Mouse (Mus musculus): ENCODE data around the gene Fbln7. TPM values are rescaled to one million over a fixed set of nuclear protein-coding genes. Genes with fewer than 3 reads are reported as not detected.
A peak's percentile ranks its signal among the peaks of the same experiment; 100 is the strongest.

Fbln7 gene
- polyA plus RNA-seq, 1 experiment from 2014 or later: 1.2 TPM

GRCm38 (mm10) chr2:128838611-128839010 lies 24.2 kb upstream of the Fbln7 start:
- WGBS: 96% methylated on average over 3 of the region's 3 CpGs
- no peak for DNase-seq (ENCODE audit: low spot score)
- Histone ChIP-seq H3K36me3 (peaks cover 77% of the 10 kb centered on the region), H3K4me1 (no peaks in the 10 kb centered on the region), H3K27ac (no peak overlapping the region), H3K27me3 (ENCODE audit: low read depth, poor library complexity, severe bottlenecking) (no peaks in the 10 kb centered on the region), H3K9me3 (replicated peaks) (no peaks in the 10 kb centered on the region), H3K4me3 (no peak overlapping the region)

DNA sequence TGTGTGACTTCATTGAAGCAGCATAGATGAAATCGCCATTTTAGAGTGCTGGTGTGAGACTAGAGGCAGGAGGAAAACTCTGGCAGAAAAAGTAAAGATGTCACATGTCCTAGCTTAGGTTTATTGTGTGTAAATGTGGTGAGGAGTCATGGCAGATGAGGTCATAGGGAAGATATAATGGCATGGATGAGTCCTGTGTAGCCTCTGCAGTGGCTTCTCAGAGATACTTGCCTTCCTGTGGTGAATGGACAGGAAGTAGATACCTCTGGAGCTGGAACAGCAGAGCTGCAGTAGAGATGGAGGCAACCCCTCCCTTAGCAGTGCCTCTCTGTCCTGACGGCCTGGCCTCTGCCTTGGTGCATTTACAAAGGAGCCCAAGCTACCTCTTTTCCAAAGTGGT lies 23.3 kb upstream of the Fbln7 start:
- DNase-seq (ENCODE audit: low spot score): no peak
- H3K9me3 ChIP-seq (replicated peaks): no peaks in the 10 kb centered on the region
- no peak overlapping the region for H3K27ac ChIP-seq
- peaks cover 76% of the 10 kb centered on the region for H3K36me3 ChIP-seq
- H3K4me1 ChIP-seq: no peaks in the 10 kb centered on the region
- H3K4me3 ChIP-seq: no peak overlapping the region
- H3K27me3 ChIP-seq (ENCODE audit: low read depth, poor library complexity, severe bottlenecking): no peaks in the 10 kb centered on the region
- WGBS: 83% methylated on average over 2 of the region's 2 CpGs

DNA sequence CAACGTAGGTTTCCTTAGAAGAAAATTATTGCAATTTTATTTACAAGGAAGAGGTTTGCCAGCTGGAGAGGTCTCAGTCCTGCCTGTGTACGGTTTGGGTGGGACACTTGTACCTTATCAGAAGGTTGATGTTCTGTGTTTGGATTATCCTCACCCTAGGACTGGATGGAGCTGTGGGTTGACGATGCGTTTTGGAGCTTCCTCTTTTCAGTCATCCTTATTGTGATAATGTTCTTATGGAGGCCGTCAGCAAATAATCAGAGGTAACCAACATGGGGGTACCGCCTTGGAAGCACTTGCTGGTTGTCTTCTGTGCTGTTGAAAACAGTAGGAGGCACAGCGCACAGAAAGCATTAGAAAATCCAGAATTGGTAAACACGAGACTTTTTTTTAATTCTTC lies 20.3 kb upstream of the Fbln7 start:
- Histone ChIP-seq H3K9me3 (replicated peaks) (no peaks in the 10 kb centered on the region), H3K4me3 (no peak overlapping the region), H3K27me3 (ENCODE audit: low read depth, poor library complexity, severe bottlenecking) (no peaks in the 10 kb centered on the region), H3K27ac (no peak overlapping the region), H3K4me1 (no peaks in the 10 kb centered on the region), H3K36me3 (peaks cover 72% of the 10 kb centered on the region)
- WGBS: 95% methylated on average over 8 of the region's 8 CpGs
- no peak for DNase-seq (ENCODE audit: low spot score)

- H3K4me3 ChIP-seq: no peak overlapping the region
- H3K27ac ChIP-seq: no peak overlapping the region
- H3K9me3 ChIP-seq (replicated peaks): no peaks in the 10 kb centered on the region
- WGBS: 98% methylated on average over 2 of the region's 2 CpGs
- peaks cover 76% of the 10 kb centered on the region for H3K36me3 ChIP-seq
- no peaks in the 10 kb centered on the region for H3K4me1 ChIP-seq
- H3K27me3 ChIP-seq (ENCODE audit: low read depth, poor library complexity, severe bottlenecking): no peaks in the 10 kb centered on the region
- no peak for DNase-seq (ENCODE audit: low spot score)
These were observed 12.7 kb upstream of the Fbln7 start for GRCm38 (mm10) chr2:128850036-128850435.

DNA sequence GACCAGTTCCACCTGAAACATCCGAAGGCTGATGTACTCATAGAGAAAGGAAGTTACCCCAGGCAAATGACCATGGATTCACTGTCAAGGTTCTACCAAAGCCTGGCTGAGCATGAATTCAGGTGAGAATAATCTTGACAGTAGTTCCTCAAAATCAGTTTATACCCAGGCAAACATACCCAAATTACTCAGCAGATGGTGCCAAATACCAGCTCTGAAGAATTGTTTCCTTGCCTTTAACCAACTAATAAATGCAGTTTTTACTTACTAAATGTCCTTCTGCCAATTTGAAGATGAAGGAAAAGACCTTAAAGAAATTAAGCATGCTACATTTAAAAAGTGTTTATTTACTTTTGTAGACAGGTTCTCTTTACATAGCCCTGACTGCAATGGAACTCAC lies 6.1 kb upstream of the Fbln7 start:
- no peaks in the 10 kb centered on the region for H3K9me3 ChIP-seq (replicated peaks)
- 89% methylated on average over 1 of the region's 1 CpGs for WGBS
- H3K36me3 ChIP-seq: peaks cover 16% of the 10 kb centered on the region
- no peaks in the 10 kb centered on the region for H3K4me1 ChIP-seq
- H3K4me3 ChIP-seq: no peak overlapping the region
- no peak for DNase-seq (ENCODE audit: low spot score)
- H3K27ac ChIP-seq: no peak overlapping the region
- peaks cover 3% of the 10 kb centered on the region; the same call in 1 of the 2 replicates for H3K27me3 ChIP-seq (ENCODE audit: low read depth, poor library complexity, severe bottlenecking)

GRCm38 (mm10) chr2:128858962-128859361 lies 3.8 kb upstream of the Fbln7 start:
- H3K36me3 ChIP-seq: no peaks in the 10 kb centered on the region
- no peaks in the 10 kb centered on the region for H3K9me3 ChIP-seq (replicated peaks)
- DNase-seq (ENCODE audit: low spot score): no peak
- H3K27me3 ChIP-seq (ENCODE audit: low read depth, poor library complexity, severe bottlenecking): peaks cover 19% of the 10 kb centered on the region
- WGBS: 92% methylated on average over 6 of the region's 6 CpGs
- peaks cover 6% of the 10 kb centered on the region for H3K4me1 ChIP-seq
- no peak overlapping the region for H3K4me3 ChIP-seq
- no peak overlapping the region for H3K27ac ChIP-seq

GRCm38 (mm10) chr2:128859861-128860260 lies 2.9 kb upstream of the Fbln7 start:
- WGBS: 96% methylated on average over 3 of the region's 3 CpGs
- Histone ChIP-seq H3K4me1 (peaks cover 11% of the 10 kb centered on the region), H3K27me3 (ENCODE audit: low read depth, poor library complexity, severe bottlenecking) (peaks cover 28% of the 10 kb centered on the region), H3K4me3 (no peak overlapping the region), H3K36me3 (no peaks in the 10 kb centered on the region), H3K9me3 (replicated peaks) (no peaks in the 10 kb centered on the region), H3K27ac (no peak overlapping the region)
- no peak for DNase-seq (ENCODE audit: low spot score)

DNA sequence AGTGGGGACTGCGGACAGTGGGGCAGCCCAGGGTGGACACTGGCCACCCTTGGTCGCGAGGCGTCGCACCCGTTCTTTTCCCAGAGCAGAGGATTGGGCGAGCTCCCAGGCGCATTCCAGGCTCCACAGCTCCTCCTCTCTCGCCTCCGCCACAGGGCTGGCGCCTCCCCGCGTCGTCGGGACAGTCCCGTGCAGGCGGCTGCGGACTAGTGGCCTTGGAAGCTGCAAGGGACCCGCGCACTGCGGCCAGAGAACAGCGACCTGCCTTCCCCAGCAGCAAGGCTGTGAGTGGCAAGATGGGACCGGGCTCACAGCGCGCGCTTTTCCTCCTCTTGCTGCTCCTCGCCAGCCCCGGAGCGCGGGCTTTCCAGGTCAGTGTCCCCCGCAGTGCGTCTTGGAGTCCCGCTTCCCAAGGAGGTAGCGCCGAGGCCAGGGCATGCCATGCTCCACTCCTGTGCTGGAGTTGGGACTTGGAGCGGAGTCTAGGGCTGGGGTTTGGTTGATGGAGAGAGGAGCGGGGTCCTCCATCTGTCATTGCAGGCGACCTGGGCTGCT lies 1.1 kb downstream of the Fbln7 start:
- WGBS: under 1% methylated on average over 38 of the region's 38 CpGs
- H3K27me3 ChIP-seq (ENCODE audit: low read depth, poor library complexity, severe bottlenecking): peaks cover 44% of the 10 kb centered on the region
- H3K36me3 ChIP-seq: no peaks in the 10 kb centered on the region
- no peaks in the 10 kb centered on the region for H3K9me3 ChIP-seq (replicated peaks)
- peak; percentile 80 for DNase-seq (ENCODE audit: low spot score)
- peaks cover 17% of the 10 kb centered on the region for H3K4me1 ChIP-seq
- peak overlapping the region; percentile 82 for H3K27ac ChIP-seq
- peak overlapping the region; percentile 68 for H3K4me3 ChIP-seq

GRCm38 (mm10) chr2:128865061-128865460 lies 2.3 kb downstream of the Fbln7 start:
- H3K4me1 ChIP-seq: peaks cover 22% of the 10 kb centered on the region
- peaks cover 44% of the 10 kb centered on the region for H3K27me3 ChIP-seq (ENCODE audit: low read depth, poor library complexity, severe bottlenecking)
- no peaks in the 10 kb centered on the region for H3K36me3 ChIP-seq
- H3K27ac ChIP-seq: no peak overlapping the region
- H3K4me3 ChIP-seq: no peak overlapping the region
- H3K9me3 ChIP-seq (replicated peaks): no peaks in the 10 kb centered on the region
- 37% methylated on average over 3 of the region's 3 CpGs for WGBS
- no peak for DNase-seq (ENCODE audit: low spot score)

DNA sequence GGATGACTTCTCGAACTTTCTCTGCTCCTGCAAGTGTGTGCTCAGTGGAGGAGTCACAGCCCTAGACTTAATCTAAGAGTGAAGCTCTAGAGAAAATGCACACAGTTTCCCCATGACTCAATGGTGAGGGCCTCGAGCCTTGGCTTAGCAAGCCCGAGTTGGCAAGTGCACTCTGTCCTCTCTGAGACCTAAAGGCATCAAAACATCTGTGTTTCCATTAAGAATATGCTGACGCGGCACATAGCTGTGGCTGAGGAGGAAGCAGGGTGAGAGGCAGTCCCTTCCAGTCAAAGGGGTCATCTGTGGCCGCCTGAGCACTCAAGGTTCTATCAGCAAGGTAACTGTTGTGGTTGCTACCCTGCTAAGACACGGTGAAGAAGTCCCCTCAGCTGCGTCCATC lies 8.9 kb downstream of the Fbln7 start:
- H3K4me3 ChIP-seq: no peak overlapping the region
- H3K4me1 ChIP-seq: peaks cover 4% of the 10 kb centered on the region; the same call in 1 of the 2 replicates
- no peak for DNase-seq (ENCODE audit: low spot score)
- no peak overlapping the region for H3K27ac ChIP-seq
- WGBS: 81% methylated on average over 8 of the region's 8 CpGs
- H3K9me3 ChIP-seq (replicated peaks): no peaks in the 10 kb centered on the region
- no peaks in the 10 kb centered on the region for H3K27me3 ChIP-seq (ENCODE audit: low read depth, poor library complexity, severe bottlenecking)
- H3K36me3 ChIP-seq: no peaks in the 10 kb centered on the region

DNA sequence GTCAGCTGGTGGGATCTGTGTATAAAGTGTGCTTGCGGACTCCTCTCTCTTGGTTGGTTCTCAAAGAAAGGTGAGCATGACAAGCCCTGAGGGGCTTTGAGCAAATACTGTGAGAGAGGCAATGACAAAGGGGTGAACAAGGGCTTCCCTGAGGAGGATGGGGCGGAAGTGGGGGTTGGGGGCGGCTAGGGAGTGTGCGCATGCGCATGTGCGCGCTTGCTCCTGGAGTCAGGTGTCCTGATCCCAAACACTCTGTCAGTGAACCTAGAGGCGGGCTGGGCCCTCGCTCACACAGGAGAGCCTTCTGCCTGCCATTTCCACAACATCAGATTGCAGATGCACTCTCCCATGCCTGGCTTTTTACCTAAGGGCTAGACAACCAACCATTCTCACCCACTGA lies 9.5 kb downstream of the Fbln7 start:
- 87% methylated on average over 9 of the region's 9 CpGs for WGBS

DNA sequence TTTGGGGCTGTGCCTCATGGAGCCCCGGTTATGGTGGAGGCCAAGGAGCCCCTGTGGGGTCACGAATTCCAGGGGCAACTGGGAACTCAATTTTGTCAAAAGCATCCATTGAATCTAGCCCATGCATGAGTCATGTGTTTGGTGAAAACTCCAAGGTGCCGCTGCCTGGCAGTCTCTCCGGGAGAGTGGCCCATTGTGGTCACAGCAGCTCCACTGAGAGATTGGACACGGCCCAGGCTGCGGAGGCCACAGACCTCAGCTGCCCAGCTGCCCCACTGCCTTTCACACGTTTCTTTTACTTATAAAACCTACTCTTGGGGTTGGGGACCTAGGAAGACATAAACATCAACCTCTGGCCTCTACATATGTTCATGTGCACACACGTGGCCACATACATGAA lies 12.7 kb downstream of the Fbln7 start:
- no peaks in the 10 kb centered on the region for H3K36me3 ChIP-seq
- H3K9me3 ChIP-seq (replicated peaks): no peaks in the 10 kb centered on the region
- WGBS: 90% methylated on average over 8 of the region's 8 CpGs
- H3K27me3 ChIP-seq (ENCODE audit: low read depth, poor library complexity, severe bottlenecking): no peaks in the 10 kb centered on the region
- H3K4me1 ChIP-seq: no peaks in the 10 kb centered on the region; the same call in 1 of the 2 replicates
- H3K27ac ChIP-seq: no peak overlapping the region
- no peak for DNase-seq (ENCODE audit: low spot score)
- no peak overlapping the region for H3K4me3 ChIP-seq

More for the DNA sequence above, 9.5 kb downstream of the Fbln7 start:
- no peak for DNase-seq (ENCODE audit: low spot score)
- Histone ChIP-seq H3K27ac (no peak overlapping the region), H3K36me3 (no peaks in the 10 kb centered on the region), H3K27me3 (ENCODE audit: low read depth, poor library complexity, severe bottlenecking) (no peaks in the 10 kb centered on the region), H3K9me3 (replicated peaks) (no peaks in the 10 kb centered on the region), H3K4me3 (no peak overlapping the region), H3K4me1 (peaks cover 4% of the 10 kb centered on the region; the same call in 1 of the 2 replicates)

- no peak for DNase-seq (ENCODE audit: low spot score)
- 69% methylated on average over 4 of the region's 4 CpGs for WGBS
These were observed 18.5 kb downstream of the Fbln7 start for GRCm38 (mm10) chr2:128881236-128881635.

DNA sequence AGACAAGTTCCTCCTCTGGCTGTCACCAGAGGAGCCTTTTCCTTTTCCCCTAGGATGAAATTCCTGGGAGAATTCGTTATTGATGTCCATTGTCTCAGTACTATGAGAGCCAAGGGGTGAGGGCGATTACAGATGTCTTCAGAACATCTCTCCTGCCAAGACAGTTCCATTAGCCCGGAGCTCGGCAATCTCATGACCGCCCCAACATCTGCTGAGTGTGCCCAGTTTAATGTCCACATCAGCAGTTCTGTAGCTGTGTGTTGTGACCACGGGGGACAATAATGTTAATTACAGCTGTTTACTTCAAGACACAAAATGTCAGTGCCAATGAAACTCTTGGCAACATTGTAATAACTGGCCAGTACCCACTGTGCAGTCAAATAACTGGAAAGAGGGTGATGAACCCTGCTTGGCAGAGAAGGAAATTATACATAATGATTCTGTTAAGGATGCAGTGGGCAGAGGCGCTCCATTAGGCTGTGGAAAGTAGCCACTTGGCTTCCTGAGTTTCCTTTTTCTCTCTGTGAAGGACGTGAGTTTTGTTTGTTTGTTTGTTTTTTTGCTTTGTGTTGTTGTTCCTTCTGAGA lies 22.5 kb downstream of the Fbln7 start:
- no peak overlapping the region for H3K27ac ChIP-seq
- no peak overlapping the region for H3K4me3 ChIP-seq
- 85% methylated on average over 8 of the region's 8 CpGs for WGBS
- H3K27me3 ChIP-seq (ENCODE audit: low read depth, poor library complexity, severe bottlenecking): no peaks in the 10 kb centered on the region
- H3K9me3 ChIP-seq (replicated peaks): no peaks in the 10 kb centered on the region
- H3K4me1 ChIP-seq: peaks cover 9% of the 10 kb centered on the region; the same call in 1 of the 2 replicates
- DNase-seq (ENCODE audit: low spot score): no peak
- no peaks in the 10 kb centered on the region for H3K36me3 ChIP-seq

More at GRCm38 (mm10) chr2:128881236-128881635, 18.5 kb downstream of the Fbln7 start:
- H3K4me3 ChIP-seq: no peak overlapping the region
- H3K27me3 ChIP-seq (ENCODE audit: low read depth, poor library complexity, severe bottlenecking): no peaks in the 10 kb centered on the region
- H3K27ac ChIP-seq: no peak overlapping the region
- no peaks in the 10 kb centered on the region for H3K4me1 ChIP-seq
- no peaks in the 10 kb centered on the region for H3K36me3 ChIP-seq
- no peaks in the 10 kb centered on the region for H3K9me3 ChIP-seq (replicated peaks)

Data from limb, embryonic 10.5 days (tissue).